Mouse (Mus musculus): ENCODE results near the gene Olfr695. TPM values are rescaled to one million over a fixed set of nuclear protein-coding genes. Genes with fewer than 3 reads are reported as not detected.

Gene Olfr695
- polyA plus RNA-seq, 2 experiments: not detected

DNA sequence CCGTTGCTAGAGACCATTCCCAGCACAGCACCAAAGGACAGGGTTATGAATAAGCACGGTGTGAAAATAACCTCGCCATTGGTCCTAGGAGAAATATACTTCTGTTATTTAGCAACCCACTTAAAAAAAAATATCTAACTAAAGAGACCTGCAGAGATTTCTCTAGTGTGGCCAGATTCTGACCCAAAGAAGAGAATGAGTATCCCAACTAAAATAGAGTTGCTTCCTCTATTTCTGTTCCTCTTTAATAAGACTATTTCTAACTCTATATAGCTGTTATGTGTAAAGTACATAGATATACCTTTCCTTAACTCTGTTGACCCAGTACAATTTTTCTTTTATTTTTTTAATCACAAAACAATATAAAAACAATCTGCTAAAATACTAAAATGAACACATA lies 23.2 kb downstream of the Olfr695 start:
- DNase-seq (ENCODE audit: low spot score): no peak
- WGBS: 83% methylated on average over 3 of the region's 3 CpGs

DNA sequence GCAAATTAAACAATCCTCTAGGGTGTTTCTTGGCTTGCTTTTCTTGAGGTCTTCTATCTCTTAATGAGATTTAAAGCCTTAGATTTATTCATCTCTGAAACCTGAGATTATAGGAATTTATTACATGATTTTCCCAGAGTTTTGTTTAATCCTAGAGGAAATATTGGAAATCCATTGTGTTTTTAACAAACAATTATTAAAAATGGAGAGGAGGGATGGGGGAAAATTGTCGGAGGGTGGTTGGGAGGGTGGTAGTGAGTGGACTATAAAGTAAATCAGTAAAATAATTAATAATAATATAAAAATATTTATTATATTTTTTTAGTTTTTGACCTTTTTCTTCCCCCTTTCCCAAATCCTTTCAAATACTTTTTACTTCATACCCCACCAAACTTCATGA lies 24.5 kb downstream of the Olfr695 start, which contains the start of gene Olfr694:
Gene Olfr694, minus strand, starts transcription at position 101 of the 400 bp plus-strand sequence.
- no peak within 1 kb of the TSS for H3K9ac ChIP-seq (ENCODE audit: low read depth, low read length, severe bottlenecking)
- no peak for TF ChIP-seq POLR2A (IDR thresholded peaks at IDR 0.05; ENCODE audit: borderline replicate concordance, extremely low read depth, insufficient read depth, insufficient read length)
- ATAC-seq (ENCODE audit: low FRiP score, low read depth) (no peak), DNase-seq (ENCODE audit: low spot score) (no peak)
- H3K27ac ChIP-seq (replicated peaks; ENCODE audit: low read depth, low read length): no peak within 1 kb of the TSS
- H3K4me2 ChIP-seq (replicated peaks; ENCODE audit: low read depth, low read length, severe bottlenecking): no peak within 1 kb of the TSS
- no peaks in the 10 kb centered on the region for H3K27me3 ChIP-seq (ENCODE audit: control insufficient read depth, insufficient read depth, low read length)
- H3K9me3 ChIP-seq (ENCODE audit: control insufficient read depth, low read length): no peaks in the 10 kb centered on the region
- 96% methylated on average over 1 of the region's 1 CpGs for WGBS
- H3K36me3 ChIP-seq (ENCODE audit: control insufficient read depth, insufficient read depth, low read length): no peaks in the 10 kb centered on the region
- no peaks in the 10 kb centered on the region for H3K4me1 ChIP-seq (ENCODE audit: control insufficient read depth, insufficient read depth, low read length)
- H3K4me3 ChIP-seq (replicated peaks; ENCODE audit: low read length): no peak within 1 kb of the TSS

More for the DNA sequence above, 23.2 kb downstream of the Olfr695 start:
- TF ChIP-seq POLR2A (IDR thresholded peaks at IDR 0.05; ENCODE audit: borderline replicate concordance, extremely low read depth, insufficient read depth, insufficient read length): no peak
- Histone ChIP-seq H3K9ac (ENCODE audit: low read depth, low read length, severe bottlenecking) (no peak overlapping the region), H3K36me3 (ENCODE audit: control insufficient read depth, insufficient read depth, low read length) (no peaks in the 10 kb centered on the region), H3K4me2 (replicated peaks; ENCODE audit: low read depth, low read length, severe bottlenecking) (no peak overlapping the region), H3K4me3 (replicated peaks; ENCODE audit: low read length) (no peak overlapping the region), H3K27ac (replicated peaks; ENCODE audit: low read depth, low read length) (no peak overlapping the region), H3K4me1 (ENCODE audit: control insufficient read depth, insufficient read depth, low read length) (no peaks in the 10 kb centered on the region), H3K27me3 (ENCODE audit: control insufficient read depth, insufficient read depth, low read length) (no peaks in the 10 kb centered on the region), H3K9me3 (ENCODE audit: control insufficient read depth, low read length) (no peaks in the 10 kb centered on the region)
- no peak for ATAC-seq (ENCODE audit: low FRiP score, low read depth)

DNA sequence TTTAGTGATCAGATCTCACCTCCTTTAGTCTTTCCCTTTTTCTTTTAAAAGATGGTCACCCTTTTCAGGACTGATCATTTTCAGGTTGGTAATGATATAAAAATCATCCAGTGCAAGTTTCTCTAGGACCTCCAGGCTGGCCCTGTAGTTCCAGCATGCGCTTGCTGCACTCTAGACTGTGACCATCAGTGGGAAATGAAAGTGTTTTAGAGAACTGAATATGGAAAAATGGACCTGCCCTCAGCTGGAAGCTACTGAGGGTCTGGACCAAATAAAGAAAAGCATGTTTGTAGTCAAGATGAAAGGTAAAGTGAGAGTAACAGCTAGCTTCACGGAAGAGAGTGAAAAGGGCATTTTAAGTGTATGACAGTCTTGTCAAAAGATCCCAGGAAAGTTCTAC lies 30.8 kb downstream of the Olfr695 start:
- ATAC-seq (ENCODE audit: low FRiP score, low read depth): no peak
- Histone ChIP-seq H3K9me3 (ENCODE audit: control insufficient read depth, low read length) (no peaks in the 10 kb centered on the region), H3K36me3 (ENCODE audit: control insufficient read depth, insufficient read depth, low read length) (no peaks in the 10 kb centered on the region)

DNA sequence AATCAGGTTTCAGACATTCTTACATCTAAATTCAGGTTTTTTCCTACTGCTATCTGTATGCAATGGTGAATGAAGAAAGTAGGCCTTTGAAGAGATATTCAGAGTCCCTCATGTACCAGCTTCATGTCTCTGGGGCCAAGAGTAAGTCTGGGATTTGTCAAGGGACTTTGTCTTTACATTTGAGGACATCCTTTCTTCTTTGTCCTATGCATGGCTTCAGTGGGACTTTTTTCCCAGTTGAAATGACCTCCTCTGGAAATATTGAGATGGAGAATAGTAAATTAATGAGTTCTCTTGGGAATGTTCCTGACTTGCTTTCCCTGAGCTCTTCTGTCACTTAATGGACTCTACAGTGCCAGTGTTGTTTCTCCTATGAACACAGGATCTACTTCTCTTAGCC lies 35.7 kb downstream of the Olfr695 start, which contains the start of gene Olfr693:
Gene Olfr693, minus strand, starts transcription at position 101 of the 400 bp plus-strand sequence.
- no peaks in the 10 kb centered on the region for H3K4me1 ChIP-seq (ENCODE audit: control insufficient read depth, insufficient read depth, low read length)
- H3K9ac ChIP-seq (ENCODE audit: low read depth, low read length, severe bottlenecking): no peak within 1 kb of the TSS
- TF ChIP-seq POLR2A (IDR thresholded peaks at IDR 0.05; ENCODE audit: borderline replicate concordance, extremely low read depth, insufficient read depth, insufficient read length): no peak
- H3K27me3 ChIP-seq (ENCODE audit: control insufficient read depth, insufficient read depth, low read length): no peaks in the 10 kb centered on the region
- H3K4me2 ChIP-seq (replicated peaks; ENCODE audit: low read depth, low read length, severe bottlenecking): no peak within 1 kb of the TSS
- no peak for DNase-seq (ENCODE audit: low spot score)
- no peaks in the 10 kb centered on the region for H3K36me3 ChIP-seq (ENCODE audit: control insufficient read depth, insufficient read depth, low read length)
- no peak within 1 kb of the TSS for H3K4me3 ChIP-seq (replicated peaks; ENCODE audit: low read length)
- H3K9me3 ChIP-seq (ENCODE audit: control insufficient read depth, low read length): no peaks in the 10 kb centered on the region
- H3K27ac ChIP-seq (replicated peaks; ENCODE audit: low read depth, low read length): no peak within 1 kb of the TSS
- ATAC-seq (ENCODE audit: low FRiP score, low read depth): no peak

More for the DNA sequence above, 30.8 kb downstream of the Olfr695 start:
- TF ChIP-seq POLR2A (IDR thresholded peaks at IDR 0.05; ENCODE audit: borderline replicate concordance, extremely low read depth, insufficient read depth, insufficient read length): no peak
- H3K9ac ChIP-seq (ENCODE audit: low read depth, low read length, severe bottlenecking): no peak overlapping the region
- H3K27ac ChIP-seq (replicated peaks; ENCODE audit: low read depth, low read length): no peak overlapping the region
- H3K4me2 ChIP-seq (replicated peaks; ENCODE audit: low read depth, low read length, severe bottlenecking): no peak overlapping the region
- H3K27me3 ChIP-seq (ENCODE audit: control insufficient read depth, insufficient read depth, low read length): no peaks in the 10 kb centered on the region
- WGBS: 89% methylated on average over 2 of the region's 2 CpGs
- no peaks in the 10 kb centered on the region for H3K4me1 ChIP-seq (ENCODE audit: control insufficient read depth, insufficient read depth, low read length)
- DNase-seq (ENCODE audit: low spot score): no peak
- H3K4me3 ChIP-seq (replicated peaks; ENCODE audit: low read length): no peak overlapping the region

Other genes starting within 250 kb of the Olfr695 start
- not detected in 2 replicates for gene Olfr693, start 35.8 kb downstream of the Olfr695 start, polyA plus RNA-seq (2012; rRNA removed)
- not detected in 2 replicates for gene Olfr693, start 35.8 kb downstream of the Olfr695 start, polyA plus RNA-seq (2014; fragmentation: Nextera tagmentation; extraction: Ambion mirVana)
- gene Olfr694, start 24.6 kb downstream of the Olfr695 start, polyA plus RNA-seq (2012; rRNA removed): not detected in 2 replicates
- not detected in 2 replicates for gene Olfr694, start 24.6 kb downstream of the Olfr695 start, polyA plus RNA-seq (2014; fragmentation: Nextera tagmentation; extraction: Ambion mirVana)
- gene Olfr697, start 26.0 kb upstream of the Olfr695 start, polyA plus RNA-seq (2012; rRNA removed): not detected in 2 replicates
- gene Olfr697, start 26.0 kb upstream of the Olfr695 start, polyA plus RNA-seq (2014; fragmentation: Nextera tagmentation; extraction: Ambion mirVana): not detected in 2 replicates
- not detected in 2 replicates for gene Olfr698, start 39.0 kb upstream of the Olfr695 start, polyA plus RNA-seq (2012; rRNA removed)
- gene Olfr698, start 39.0 kb upstream of the Olfr695 start, polyA plus RNA-seq (2014; fragmentation: Nextera tagmentation; extraction: Ambion mirVana): not detected in 2 replicates
- gene Olfr699, start 76.8 kb upstream of the Olfr695 start, polyA plus RNA-seq (2012; rRNA removed): not detected in 2 replicates
- gene Olfr699, start 76.8 kb upstream of the Olfr695 start, polyA plus RNA-seq (2014; fragmentation: Nextera tagmentation; extraction: Ambion mirVana): not detected in 2 replicates
- gene Olfr700, start 92.4 kb upstream of the Olfr695 start, polyA plus RNA-seq (2012; rRNA removed): not detected in 2 replicates
- gene Olfr700, start 92.4 kb upstream of the Olfr695 start, polyA plus RNA-seq (2014; fragmentation: Nextera tagmentation; extraction: Ambion mirVana): not detected in 2 replicates
- gene Olfr701, start 97.7 kb upstream of the Olfr695 start, polyA plus RNA-seq (2012; rRNA removed): 0.13 TPM in 1 of 2 replicates, not detected in the other
- gene Olfr701, start 97.7 kb upstream of the Olfr695 start, polyA plus RNA-seq (2014; fragmentation: Nextera tagmentation; extraction: Ambion mirVana): not detected in 2 replicates
- gene Olfr702, start 117.5 kb upstream of the Olfr695 start, polyA plus RNA-seq (2012; rRNA removed): not detected in 2 replicates
- not detected in 2 replicates for gene Olfr702, start 117.5 kb upstream of the Olfr695 start, polyA plus RNA-seq (2014; fragmentation: Nextera tagmentation; extraction: Ambion mirVana)
- not detected in 2 replicates for gene Olfr703, start 127.0 kb upstream of the Olfr695 start, polyA plus RNA-seq (2012; rRNA removed)
- gene Olfr703, start 127.0 kb upstream of the Olfr695 start, polyA plus RNA-seq (2014; fragmentation: Nextera tagmentation; extraction: Ambion mirVana): not detected in 2 replicates
- not detected in 2 replicates for gene Olfr704, start 146.8 kb upstream of the Olfr695 start, polyA plus RNA-seq (2012; rRNA removed)
- gene Olfr704, start 146.8 kb upstream of the Olfr695 start, polyA plus RNA-seq (2014; fragmentation: Nextera tagmentation; extraction: Ambion mirVana): not detected in 2 replicates
- gene Olfr705, start 160.5 kb upstream of the Olfr695 start, polyA plus RNA-seq (2012; rRNA removed): not detected in 2 replicates
- gene Olfr705, start 160.5 kb upstream of the Olfr695 start, polyA plus RNA-seq (2014; fragmentation: Nextera tagmentation; extraction: Ambion mirVana): not detected in 2 replicates
- gene Olfr706, start 171.8 kb upstream of the Olfr695 start, polyA plus RNA-seq (2012; rRNA removed): not detected in 2 replicates
- gene Olfr706, start 171.8 kb upstream of the Olfr695 start, polyA plus RNA-seq (2014; fragmentation: Nextera tagmentation; extraction: Ambion mirVana): not detected in 2 replicates
- gene Olfr707, start 184.8 kb upstream of the Olfr695 start, polyA plus RNA-seq (2012; rRNA removed): not detected in 2 replicates
- gene Olfr707, start 184.8 kb upstream of the Olfr695 start, polyA plus RNA-seq (2014; fragmentation: Nextera tagmentation; extraction: Ambion mirVana): not detected in 2 replicates
- not detected in 2 replicates for gene Olfr1532-ps1, start 191.6 kb upstream of the Olfr695 start, polyA plus RNA-seq (2012; rRNA removed)
- not detected in 2 replicates for gene Olfr1532-ps1, start 191.6 kb upstream of the Olfr695 start, polyA plus RNA-seq (2014; fragmentation: Nextera tagmentation; extraction: Ambion mirVana)
- gene Olfr709-ps1, start 215.8 kb upstream of the Olfr695 start, polyA plus RNA-seq (2012; rRNA removed): not detected in 2 replicates
- not detected in 2 replicates for gene Olfr709-ps1, start 215.8 kb upstream of the Olfr695 start, polyA plus RNA-seq (2014; fragmentation: Nextera tagmentation; extraction: Ambion mirVana)
- gene Olfr710, start 231.9 kb upstream of the Olfr695 start, polyA plus RNA-seq (2012; rRNA removed): not detected in 2 replicates
- gene Olfr710, start 231.9 kb upstream of the Olfr695 start, polyA plus RNA-seq (2014; fragmentation: Nextera tagmentation; extraction: Ambion mirVana): not detected in 2 replicates
- not detected in 2 replicates for gene Olfr6, start 247.5 kb upstream of the Olfr695 start, polyA plus RNA-seq (2012; rRNA removed)
- gene Olfr6, start 247.5 kb upstream of the Olfr695 start, polyA plus RNA-seq (2014; fragmentation: Nextera tagmentation; extraction: Ambion mirVana): not detected in 2 replicates

Data from limb, embryonic 14.5 days (tissue).